Mouse (Mus musculus) heart, adult 11 months (tissue): ENCODE measurements at regions not wholly inside any gene's neighbourhood (a gene's known extent, or its start where the extent isn't known, plus 50 kb on each side); places are given as distances from the start of the nearest gene placed in this dataset.
A peak's percentile ranks its signal among the peaks of the same experiment; 100 is the strongest.

Experiments used
- DNase-seq: peaks from one replicate; pipeline ENCODE4 v3.0.0; 2022

DNA sequence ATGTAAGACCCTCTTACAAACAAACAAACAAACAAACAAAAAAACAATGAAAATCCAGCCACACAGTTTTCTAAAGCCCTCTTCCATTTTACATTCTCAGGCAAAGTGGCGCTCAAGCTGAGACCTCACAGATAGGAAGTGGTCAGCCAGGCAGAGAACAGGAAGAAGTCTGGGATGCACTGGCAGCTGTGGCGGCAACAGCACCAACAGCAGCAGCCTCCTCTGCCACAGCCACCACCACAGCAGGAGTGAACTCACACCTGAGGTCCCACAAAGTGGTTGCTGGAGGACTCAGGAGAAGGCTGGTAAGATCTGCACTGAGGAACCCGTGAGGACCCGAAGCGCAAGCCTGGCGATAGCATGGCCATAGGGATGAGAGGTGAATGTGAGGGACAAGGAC lies 156.3 kb downstream of the Grm4 start:
- no peak for DNase-seq

GRCm38 (mm10) chr17:27364338-27364737 lies 156.9 kb downstream of the Grm4 start:
- no peak for DNase-seq

GRCm38 (mm10) chr17:27363911-27364310 lies 157.3 kb downstream of the Grm4 start:
- no peak for DNase-seq

GRCm38 (mm10) chr17:27362221-27362620 lies 158.0 kb upstream of the Lemd2 start:
- DNase-seq = no peak

- DNase-seq = peak; percentile 93
Observed at GRCm38 (mm10) chr17:27361362-27361761, 157.1 kb upstream of the Lemd2 start.

DNA sequence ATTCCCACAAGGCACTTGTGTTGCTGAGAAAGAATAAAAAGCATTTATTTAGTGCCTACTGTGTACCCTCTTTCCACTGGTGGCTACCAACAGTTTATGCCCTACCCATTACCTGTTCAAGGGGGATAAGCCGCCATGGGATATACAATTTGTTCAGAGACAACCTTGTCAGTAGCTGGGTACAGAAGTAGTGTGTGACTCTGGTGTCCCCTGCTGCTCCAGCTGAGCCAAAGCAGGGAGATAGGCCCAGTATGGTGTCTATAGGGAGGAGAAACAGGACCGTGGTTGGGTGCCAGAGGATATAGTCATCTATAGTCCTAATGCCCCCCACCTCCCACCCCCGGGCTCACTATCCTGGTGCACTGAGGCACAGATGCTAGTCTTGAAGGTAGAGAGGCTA lies 152.6 kb upstream of the Lemd2 start:
- no peak for DNase-seq

- DNase-seq = no peak
Observed at GRCm38 (mm10) chr17:27355717-27356116, 151.4 kb upstream of the Lemd2 start.

- no peak for DNase-seq
Observed at GRCm38 (mm10) chr17:27355056-27355455, 150.8 kb upstream of the Lemd2 start.

DNA sequence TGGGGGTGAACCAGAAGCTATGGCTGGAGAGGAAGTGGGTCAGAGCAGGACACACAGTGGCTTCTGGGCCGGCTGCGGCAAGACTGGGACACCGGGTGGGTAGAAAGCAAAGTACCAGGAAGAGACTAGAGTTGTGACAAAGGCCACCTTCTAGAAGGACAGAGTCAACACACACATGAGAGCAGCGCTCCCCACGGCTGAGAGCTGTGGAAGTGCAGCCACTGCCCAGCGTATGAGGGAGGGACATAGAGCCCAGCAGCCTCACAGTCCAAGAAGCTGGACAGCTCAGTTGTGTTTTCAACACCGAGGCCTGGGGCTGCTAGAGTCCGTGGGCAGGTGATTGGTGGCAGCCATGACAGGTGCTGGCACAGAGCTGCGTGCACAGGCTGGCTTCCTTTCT lies 145.6 kb upstream of the Lemd2 start:
- DNase-seq = no peak

- DNase-seq = no peak
Observed at GRCm38 (mm10) chr17:27349432-27349831, 145.2 kb upstream of the Lemd2 start.

DNA sequence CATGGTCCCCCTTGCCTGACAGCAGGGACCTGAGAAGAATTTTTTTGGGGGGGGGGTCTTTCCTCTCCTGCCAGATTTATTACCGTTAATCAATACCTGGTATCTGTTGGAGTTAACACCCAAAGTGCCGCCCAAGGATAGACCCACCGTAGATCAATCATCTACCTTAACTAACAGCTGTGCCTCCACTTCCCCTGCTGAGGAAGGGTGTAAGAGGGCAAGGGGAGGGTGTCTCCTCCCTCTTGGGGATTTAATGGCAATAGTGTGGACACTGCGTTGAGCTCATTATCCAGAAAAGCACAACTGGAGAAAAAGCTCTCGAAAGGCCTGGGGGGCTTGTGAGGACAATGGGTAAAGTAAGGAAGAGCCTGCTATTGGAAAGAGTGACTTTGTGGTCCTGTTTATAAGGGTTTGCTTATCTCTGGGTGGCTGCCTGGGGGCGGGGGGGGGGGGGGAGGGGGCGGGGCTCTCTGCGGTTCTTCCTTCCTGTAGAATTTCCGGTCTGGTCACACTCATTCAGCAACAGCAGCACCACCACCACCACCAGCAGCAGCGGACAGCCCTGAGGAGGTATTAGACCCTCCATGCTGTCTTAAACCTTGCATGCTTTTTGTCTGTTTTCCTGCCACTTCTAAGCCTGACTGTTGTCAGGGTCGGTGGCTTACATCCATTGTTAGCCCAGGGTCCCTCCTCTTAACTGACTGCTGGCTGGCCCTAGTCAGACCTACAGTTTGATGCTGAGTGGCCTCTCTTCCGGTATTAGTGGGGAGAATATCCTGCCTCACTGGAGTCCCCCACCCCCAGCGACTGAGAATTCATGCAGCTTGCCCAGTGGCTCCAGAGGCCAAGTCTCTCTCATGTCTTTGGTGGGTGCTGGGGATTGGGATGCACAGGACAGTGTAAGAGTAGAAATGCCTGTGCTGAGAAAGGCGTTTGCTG lies 138.0 kb upstream of the Lemd2 start:
- DNase-seq = no peak

- no peak for DNase-seq
Observed at GRCm38 (mm10) chr17:27339823-27340222, 135.6 kb upstream of the Lemd2 start.

GRCm38 (mm10) chr17:27339261-27339660 lies 135.0 kb upstream of the Lemd2 start:
- DNase-seq = no peak

DNA sequence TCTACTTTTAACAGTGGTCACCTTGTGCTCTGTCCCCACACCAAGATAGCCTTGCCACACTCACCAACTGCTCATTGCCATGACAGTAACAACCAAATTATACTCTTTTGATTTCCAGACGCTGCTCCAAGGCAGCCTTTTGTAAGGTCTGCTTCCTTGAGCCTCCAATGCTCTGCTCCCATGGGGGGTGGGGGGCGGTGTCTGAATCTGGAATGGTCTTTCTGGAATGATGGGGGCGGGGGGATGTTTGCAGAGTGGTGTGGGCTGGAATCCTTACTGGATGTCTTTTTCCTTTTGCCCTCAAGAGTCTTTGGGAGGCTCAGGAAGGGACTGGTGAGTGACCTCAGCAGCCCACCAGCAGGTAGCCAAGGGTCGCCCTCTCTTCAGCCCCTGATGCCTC lies 131.4 kb upstream of the Lemd2 start:
- no peak for DNase-seq

- DNase-seq = peak; percentile 92
Observed at GRCm38 (mm10) chr17:27333593-27333992, 129.3 kb upstream of the Lemd2 start.

DNA sequence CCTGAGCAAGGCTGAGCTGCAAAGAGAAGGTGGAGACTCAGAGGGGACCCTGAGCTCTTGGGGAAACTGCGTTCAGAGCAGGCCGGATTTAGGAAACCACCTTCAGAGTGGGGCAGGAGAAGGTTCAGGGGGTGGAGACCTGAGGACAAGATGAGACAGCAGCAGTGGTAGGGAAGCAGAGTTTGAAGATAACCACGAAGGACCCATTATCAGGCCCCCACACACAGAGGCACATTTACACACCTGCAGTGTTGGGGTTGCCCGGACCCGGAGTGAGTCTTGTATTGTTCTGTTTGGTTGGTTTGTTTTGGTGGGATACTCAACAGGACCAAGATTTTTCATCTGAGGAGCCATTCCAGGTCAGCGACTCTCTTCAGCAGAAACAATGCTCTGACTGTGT lies 128.9 kb upstream of the Lemd2 start:
- no peak for DNase-seq

DNA sequence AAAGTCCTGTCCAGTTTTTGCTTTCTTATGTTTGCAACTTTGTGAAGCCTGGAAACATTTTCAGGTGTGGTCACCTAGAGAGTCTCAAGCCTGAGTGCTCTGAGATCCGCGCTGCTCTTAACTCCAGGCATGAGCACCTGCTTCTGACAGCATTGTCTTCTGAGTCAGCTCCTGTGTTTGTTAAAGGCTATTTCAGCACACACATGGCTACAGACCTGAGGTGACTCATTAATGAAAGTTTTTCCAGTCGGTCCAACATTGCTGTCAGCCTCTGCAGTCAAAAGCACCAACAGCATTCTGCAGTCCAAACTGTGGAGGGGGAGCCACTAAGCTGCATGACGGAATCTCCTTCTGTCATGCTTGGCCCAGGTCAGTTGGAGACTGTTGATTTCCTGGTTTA lies 127.8 kb upstream of the Lemd2 start:
- DNase-seq = no peak

DNA sequence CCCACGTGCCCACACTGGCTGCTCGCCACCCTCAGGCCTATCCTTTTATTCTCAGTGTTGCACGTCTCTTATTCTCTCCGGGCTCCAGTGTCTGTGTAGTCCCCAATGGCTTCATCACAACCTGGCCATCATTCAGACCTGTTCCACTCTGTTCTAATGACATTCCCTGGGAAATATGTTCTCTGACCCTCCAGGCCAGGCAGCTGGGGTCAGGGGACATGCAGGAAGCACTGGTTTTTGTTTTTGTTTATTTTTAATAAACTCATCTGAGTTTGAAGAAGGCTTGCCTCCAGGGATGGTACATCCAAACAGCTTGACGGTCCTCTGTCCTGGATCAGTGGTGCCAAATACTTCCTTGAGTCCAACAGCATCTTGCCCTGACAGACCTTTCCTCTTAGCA lies 127.4 kb upstream of the Lemd2 start:
- peak; percentile 91 for DNase-seq

DNA sequence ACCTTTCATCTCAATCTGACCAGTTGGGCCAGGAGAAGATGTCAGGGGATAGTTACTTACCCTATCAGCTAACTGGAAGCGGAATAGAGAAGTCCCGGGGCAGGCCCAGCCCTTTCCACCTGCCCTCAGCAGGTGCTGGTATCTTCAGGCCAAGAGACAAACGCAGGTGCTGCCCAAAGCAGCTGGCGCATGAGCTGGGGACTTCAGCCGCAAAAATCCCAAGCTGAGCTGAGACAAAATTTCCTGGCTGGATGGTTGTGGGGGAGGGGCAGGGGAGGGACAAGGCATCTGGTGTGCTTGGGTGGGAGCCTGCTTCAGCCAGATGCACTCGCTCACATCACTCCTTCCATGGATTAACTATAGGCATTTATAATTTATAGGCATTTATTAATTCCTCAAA lies 125.5 kb upstream of the Lemd2 start:
- DNase-seq = peak; percentile 90

GRCm38 (mm10) chr17:27329183-27329582 lies 124.9 kb upstream of the Lemd2 start:
- peak; percentile 90 for DNase-seq

DNA sequence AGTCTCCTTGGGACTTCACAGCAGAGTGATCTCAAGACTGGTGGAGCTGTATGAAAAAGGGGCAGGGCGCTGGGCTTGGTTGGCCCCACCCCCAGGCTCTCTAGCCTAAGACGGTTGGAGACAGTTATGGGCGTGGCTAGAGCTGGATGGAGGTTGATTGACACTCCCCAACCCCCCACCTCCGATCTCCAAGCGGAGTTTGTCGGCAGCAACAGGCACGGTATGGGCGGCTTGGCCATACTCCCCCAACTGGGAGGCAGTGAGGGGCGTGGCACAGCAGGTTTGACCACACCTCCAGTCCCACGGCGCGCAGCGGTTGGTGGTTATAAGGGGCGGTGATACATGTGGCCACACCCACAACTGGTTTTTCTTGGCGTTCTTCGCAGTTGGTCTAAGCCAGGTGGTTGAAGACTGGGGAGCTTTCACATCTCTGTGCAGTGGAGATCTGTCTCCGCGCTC lies 120.8 kb upstream of the Lemd2 start:
- DNase-seq = peak; percentile 96

DNA sequence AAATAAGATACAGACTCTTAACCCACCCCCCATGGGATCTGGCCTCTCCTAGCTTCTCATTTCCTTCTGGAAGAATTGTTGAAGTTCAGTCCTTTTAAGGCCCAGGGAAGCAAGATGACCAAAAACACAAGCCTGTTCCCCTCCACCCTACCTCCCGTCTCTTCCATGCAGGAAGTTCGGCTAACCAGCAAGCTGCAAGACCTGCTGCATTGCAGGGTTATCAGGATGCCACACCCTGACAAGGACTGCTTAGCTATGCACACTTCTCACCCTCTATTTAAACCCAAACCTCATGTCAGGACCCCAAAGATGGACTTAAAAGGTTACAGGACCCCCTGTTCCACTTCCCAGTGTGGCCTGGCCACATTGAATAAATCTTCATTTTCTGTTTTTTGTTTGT lies 119.2 kb upstream of the Lemd2 start:
- no peak for DNase-seq

DNA sequence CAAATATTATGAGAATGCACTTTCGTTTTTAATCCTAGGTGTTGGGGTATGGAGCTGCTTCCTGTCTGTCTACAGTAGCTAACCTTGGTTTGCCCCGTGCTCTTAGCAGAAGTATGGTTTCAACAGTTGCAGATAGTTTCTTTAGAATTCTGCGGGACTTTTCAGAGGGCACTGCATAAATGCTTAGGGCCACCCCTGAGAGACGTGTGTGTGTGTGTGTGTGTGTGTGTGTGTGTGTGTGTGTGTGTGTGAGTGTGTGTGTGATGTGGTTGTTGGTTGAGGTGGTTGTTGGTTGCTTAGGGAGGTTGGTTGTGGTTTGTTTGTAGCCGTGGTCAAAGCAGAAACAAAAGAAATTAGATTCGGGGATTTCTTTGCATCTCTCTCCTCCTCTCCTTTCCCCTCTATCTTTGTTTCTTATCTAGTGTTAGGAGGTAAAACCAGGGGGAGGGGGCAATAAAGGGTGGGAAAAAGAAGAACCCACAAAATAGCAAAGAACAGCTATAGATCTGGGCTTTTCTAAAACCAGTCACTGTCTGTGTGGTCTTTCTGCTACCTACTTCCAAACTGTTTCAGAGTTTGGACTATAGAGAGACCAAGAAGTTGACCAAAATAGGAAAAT lies 118.7 kb upstream of the Lemd2 start:
- DNase-seq = no peak

- no peak for DNase-seq
Observed at GRCm38 (mm10) chr17:27318969-27319695, 114.9 kb upstream of the Lemd2 start.
